Mouse (Mus musculus) mesoderm, embryonic 11.5 days (tissue): ENCODE measurements around the gene Mapre1.

Source experiments
- DNase-seq: peaks from one replicate; pipeline ENCODE4 v3.0.0-alpha.2; 2012; ENCODE audit warnings: low read depth, low spot score

Mapre1 gene

GRCm38 (mm10) chr2:153778638-153779362 is 37.7 kb downstream of the Mapre1 start:
- DNase-seq: peak; percentile 78

- no peak for DNase-seq
Measured at GRCm38 (mm10) chr2:153779394-153779981, 38.4 kb downstream of the Mapre1 start, which contains the start of gene Efcab8. Efcab8 (plus strand) TSS chr2:153779931.

DNA sequence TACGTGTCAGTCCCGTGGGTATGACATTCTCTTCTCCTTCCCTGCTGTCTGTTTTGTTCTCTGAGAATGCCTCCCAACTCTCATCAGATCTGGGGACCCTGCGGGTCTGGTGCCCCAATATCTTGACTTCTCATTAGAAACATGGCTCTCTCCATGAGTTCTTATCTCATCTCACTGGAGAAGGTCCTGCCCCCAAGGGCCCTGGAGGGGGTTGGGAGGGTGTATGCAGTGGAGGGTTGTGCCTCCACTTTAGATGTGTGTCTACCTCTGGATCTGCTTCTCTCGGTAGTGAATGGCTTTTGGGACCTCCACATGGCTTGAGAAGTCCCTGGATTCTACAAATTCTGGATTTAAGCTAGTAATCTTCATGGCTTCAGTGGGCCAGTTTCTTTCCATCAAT is 40.1 kb downstream of the Mapre1 start:
- DNase-seq: no peak

GRCm38 (mm10) chr2:153784668-153785067 is 43.6 kb downstream of the Mapre1 start:
- DNase-seq: no peak

DNA sequence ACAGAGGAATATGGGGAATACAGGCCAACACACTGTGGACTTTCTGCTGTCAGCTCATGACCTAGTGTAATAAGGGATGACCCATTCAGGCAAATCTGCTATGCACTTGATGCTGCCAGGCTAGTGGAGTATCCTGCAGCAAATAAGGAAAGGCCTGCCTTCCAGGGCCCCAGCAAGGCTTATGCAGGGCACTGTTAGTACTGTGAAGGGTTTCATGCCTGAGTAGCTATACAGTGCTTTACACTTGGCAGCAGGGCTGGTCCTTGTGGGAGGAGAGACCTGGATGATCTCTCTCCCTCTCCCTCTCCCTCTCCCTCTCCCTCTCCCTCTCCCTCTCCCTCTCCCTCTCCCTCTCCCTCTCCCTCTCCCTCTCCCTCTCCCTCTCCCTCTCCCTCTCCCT is 52.3 kb downstream of the Mapre1 start:
- no peak for DNase-seq

- DNase-seq: peak; percentile 6
Measured at GRCm38 (mm10) chr2:153795090-153795489, 54.0 kb downstream of the Mapre1 start.

GRCm38 (mm10) chr2:153807464-153807863 is 66.4 kb downstream of the Mapre1 start:
- peak; percentile 40 for DNase-seq

GRCm38 (mm10) chr2:153808146-153808545 is 67.1 kb downstream of the Mapre1 start:
- no peak for DNase-seq

- no peak for DNase-seq
Measured at GRCm38 (mm10) chr2:153808841-153809240, 67.8 kb downstream of the Mapre1 start.

DNA sequence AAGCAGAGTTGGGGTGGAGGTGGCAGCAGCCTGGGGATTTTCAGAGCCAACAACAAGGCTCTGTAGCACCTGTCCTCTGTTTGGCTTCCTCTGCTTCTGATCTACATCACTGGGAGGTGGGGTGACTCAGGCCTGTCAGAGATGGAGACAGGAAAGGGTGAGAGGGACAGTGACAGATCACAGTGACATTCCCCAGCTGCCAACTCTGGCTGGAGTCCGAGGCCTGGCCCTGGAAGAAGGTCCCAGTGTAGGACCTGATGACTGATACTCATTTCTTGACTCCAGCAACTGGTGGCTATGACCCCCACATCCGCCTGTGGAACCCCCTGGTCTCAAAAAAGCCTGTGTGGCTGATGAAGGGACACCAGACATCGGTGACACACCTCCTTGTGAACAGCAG is 68.8 kb downstream of the Mapre1 start:
- no peak for DNase-seq

GRCm38 (mm10) chr2:153822005-153822543 is 81.0 kb downstream of the Mapre1 start:
- no peak for DNase-seq
